Mouse (Mus musculus): ENCODE results near the gene Grsf1. TPM values are rescaled to one million over a fixed set of nuclear protein-coding genes. Genes with fewer than 3 reads are reported as not detected.
A peak's percentile ranks its signal among the peaks of the same experiment; 100 is the strongest.

Grsf1 gene
- polyA plus RNA-seq, 1 experiment from 2014 or later, result 60.4 TPM

DNA sequence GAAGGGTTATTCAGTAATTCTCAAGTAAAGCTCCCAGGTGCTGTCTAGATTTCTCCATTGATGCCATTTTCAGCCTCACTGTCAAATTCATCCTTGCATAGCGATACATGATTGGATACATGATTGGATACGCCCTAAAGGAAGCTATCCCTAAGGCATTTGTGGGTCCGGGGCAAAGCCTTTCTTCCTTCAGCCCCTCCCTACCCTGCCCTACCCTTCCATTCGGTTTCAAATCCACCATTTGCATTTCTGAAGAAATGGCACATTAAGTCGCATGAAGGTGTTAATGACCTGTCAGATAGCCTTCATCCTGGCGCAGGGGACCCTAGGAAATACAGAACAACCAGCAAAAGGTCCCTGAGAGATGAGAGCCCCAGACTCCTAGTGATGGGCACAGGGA is 9.3 kb upstream of the Grsf1 start:
- no peak for ATAC-seq (ENCODE audit: low FRiP score, low read depth)
- no peak overlapping the region for H3K4me3 ChIP-seq
- no peaks in the 10 kb centered on the region for H3K9me3 ChIP-seq
- H3K9ac ChIP-seq, result no peak overlapping the region
- no peaks in the 10 kb centered on the region for H3K27me3 ChIP-seq
- H3K4me1 ChIP-seq (replicated peaks), result no peaks in the 10 kb centered on the region
- H3K27ac ChIP-seq (replicated peaks), result no peak overlapping the region
- WGBS, result 22% methylated on average over 6 of the region's 6 CpGs
- no peaks in the 10 kb centered on the region for H3K36me3 ChIP-seq
- no peak overlapping the region for H3K4me2 ChIP-seq

DNA sequence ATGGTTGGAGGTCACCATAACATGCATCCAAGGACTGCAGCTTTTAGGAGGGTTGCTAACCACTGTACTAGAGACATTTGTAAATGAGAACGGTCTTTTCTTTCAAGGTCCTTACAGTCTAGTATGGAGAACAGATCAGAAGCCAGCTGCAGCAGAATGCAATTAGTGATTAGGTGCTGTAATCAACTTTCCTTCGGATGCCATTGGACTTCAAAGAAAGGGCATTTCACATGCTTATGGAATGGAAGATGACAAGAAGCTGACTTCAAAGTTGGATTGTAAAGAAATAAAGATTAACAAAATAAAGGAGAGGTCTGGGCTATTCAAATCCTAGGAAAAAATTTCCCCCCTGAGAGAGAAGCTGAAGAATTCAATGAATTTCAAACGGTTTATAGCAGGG is 8.3 kb upstream of the Grsf1 start:
- no peak for ATAC-seq (ENCODE audit: low FRiP score, low read depth)
- Histone ChIP-seq H3K36me3 (no peaks in the 10 kb centered on the region), H3K4me1 (replicated peaks) (no peaks in the 10 kb centered on the region), H3K27me3 (no peaks in the 10 kb centered on the region), H3K27ac (replicated peaks) (no peak overlapping the region), H3K4me3 (no peak overlapping the region), H3K9ac (no peak overlapping the region), H3K4me2 (no peak overlapping the region), H3K9me3 (no peaks in the 10 kb centered on the region)
- 38% methylated on average over 3 of the region's 3 CpGs for WGBS

DNA sequence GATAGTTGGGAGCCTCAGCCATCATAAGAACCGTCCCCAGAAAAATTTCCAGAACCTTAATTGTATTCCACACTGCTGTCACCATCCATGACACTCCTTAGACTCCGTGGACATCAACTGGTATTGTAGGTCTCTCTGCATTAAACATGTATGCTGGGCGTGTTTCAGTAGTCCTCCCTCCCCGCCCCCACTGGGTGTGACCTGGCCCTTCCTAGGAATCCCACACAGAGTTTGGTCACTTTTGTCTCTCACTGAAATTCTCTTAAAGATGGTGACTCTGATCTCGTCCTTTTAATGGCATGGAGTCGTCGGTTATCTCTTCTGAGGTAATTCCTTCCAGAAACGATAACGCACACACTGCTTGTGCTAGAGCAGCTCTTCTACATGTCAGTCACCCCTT is 7.7 kb upstream of the Grsf1 start:
- H3K27me3 ChIP-seq, result no peaks in the 10 kb centered on the region

DNA sequence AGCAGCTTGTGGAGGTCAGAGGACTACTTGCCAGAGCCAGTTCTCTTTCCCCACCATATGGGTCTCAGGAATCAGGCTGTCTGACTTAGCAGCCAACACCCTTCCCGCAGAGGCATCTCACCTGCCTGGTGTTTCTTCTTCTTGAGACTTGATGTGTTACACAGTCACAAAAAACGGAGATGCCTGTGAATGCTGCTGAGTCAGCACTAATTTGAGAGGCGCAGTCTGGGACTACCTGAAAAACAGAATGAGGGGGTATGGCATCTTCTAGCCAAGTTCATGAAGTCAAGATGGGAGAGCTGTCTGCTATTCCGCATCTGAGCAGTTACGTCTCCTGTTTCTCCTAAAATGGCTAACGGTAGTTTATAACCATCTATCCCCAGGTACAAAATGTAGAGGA is 4.6 kb upstream of the Grsf1 start:
- Histone ChIP-seq H3K27ac (replicated peaks) (no peak overlapping the region), H3K9me3 (no peaks in the 10 kb centered on the region), H3K4me3 (no peak overlapping the region), H3K27me3 (no peaks in the 10 kb centered on the region), H3K36me3 (no peaks in the 10 kb centered on the region), H3K4me1 (replicated peaks) (peaks cover 6% of the 10 kb centered on the region; the same call in 1 of the 2 replicates), H3K4me2 (no peak overlapping the region), H3K9ac (no peak overlapping the region)
- 89% methylated on average over 6 of the region's 6 CpGs for WGBS
- no peak for ATAC-seq (ENCODE audit: low FRiP score, low read depth)

More for the DNA sequence above, 7.7 kb upstream of the Grsf1 start:
- Histone ChIP-seq H3K27ac (replicated peaks) (no peak overlapping the region), H3K36me3 (no peaks in the 10 kb centered on the region), H3K4me2 (no peak overlapping the region), H3K9me3 (no peaks in the 10 kb centered on the region), H3K9ac (no peak overlapping the region), H3K4me3 (no peak overlapping the region), H3K4me1 (replicated peaks) (no peaks in the 10 kb centered on the region)
- no peak for ATAC-seq (ENCODE audit: low FRiP score, low read depth)
- 91% methylated on average over 9 of the region's 9 CpGs for WGBS

DNA sequence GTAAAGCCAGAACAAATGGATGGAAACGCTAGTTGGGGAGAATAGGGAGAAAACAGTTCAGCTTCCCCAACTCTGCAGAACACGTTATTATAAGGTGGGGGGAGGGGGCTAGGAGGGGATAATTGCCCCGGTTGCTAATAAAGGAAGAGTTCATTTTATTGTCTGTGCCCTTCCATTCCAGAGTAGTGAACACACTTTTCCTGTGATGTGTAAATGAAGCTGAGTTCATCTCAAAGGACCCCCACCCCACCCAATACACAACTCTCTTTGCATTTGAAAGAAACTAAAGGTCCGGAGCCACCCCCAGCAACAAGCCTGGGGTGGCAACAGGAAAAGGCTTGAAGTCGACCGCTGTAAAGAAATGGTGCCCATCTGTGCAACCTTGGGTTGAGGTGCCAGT is 3.4 kb upstream of the Grsf1 start:
- no peak for ATAC-seq (ENCODE audit: low FRiP score, low read depth)
- Histone ChIP-seq H3K9ac (no peak overlapping the region), H3K27ac (replicated peaks) (no peak overlapping the region), H3K36me3 (no peaks in the 10 kb centered on the region), H3K27me3 (no peaks in the 10 kb centered on the region), H3K4me1 (replicated peaks) (peaks cover 10% of the 10 kb centered on the region), H3K9me3 (no peaks in the 10 kb centered on the region), H3K4me3 (no peak overlapping the region), H3K4me2 (no peak overlapping the region)
- 5% methylated on average over 6 of the region's 6 CpGs for WGBS

DNA sequence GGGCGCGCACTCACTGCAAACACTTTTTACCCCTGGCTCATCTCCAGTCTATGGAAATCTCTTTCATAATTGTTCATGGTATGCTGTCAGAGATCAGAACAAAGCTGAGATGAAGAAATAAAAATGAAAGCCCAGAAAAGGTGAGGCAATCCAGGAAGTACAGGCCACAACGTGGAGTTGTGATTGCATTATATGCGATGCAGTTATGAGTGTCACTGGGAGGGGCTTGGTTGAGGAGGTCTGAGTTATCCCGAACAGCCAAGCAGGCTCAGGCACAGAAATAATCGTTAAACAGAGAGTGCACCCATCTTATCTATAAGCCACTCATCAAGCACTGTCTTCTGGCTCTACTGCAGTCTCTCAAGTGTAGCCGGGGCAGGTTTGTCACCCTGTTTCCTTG is 3.0 kb upstream of the Grsf1 start:
- Histone ChIP-seq H3K27ac (replicated peaks) (no peak overlapping the region), H3K36me3 (no peaks in the 10 kb centered on the region), H3K27me3 (no peaks in the 10 kb centered on the region), H3K4me3 (no peak overlapping the region), H3K9ac (no peak overlapping the region), H3K4me2 (no peak overlapping the region), H3K9me3 (no peaks in the 10 kb centered on the region), H3K4me1 (replicated peaks) (peaks cover 14% of the 10 kb centered on the region)
- ATAC-seq (ENCODE audit: low FRiP score, low read depth), result no peak
- WGBS, result 54% methylated on average over 7 of the region's 7 CpGs

DNA sequence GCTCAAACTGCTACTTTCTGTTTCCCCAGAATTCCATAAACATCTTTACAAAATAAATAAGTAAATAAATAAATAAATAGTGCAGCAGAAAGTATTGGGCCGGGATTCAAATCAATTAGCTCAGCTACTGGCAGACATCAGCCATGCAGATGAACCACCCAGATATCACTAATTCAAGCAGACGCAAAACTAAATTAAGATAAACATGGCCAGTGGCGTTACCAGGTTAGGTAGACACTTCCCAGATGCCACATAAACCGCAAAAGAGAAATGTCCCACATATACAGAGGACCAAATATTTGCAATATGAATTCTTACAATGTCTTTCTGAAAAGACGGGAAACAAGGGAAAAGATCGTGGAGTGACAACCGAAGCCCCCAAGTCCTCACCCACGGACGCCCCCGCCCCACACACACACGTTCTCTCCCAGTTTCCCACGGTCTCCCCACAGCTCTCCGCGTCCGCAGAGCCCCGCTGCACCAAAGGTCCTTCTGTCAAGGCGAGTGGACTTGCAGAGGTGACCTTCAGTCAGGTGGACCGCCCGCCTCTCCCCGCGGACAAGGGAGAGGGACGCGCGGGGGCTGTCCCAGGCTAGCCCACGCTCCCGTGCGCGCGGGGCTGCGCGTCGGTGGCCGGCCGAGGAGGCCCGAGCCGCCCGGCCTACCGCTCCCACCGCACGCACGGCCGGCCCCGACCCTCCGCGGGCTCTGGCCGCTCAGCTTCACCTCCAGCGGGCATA is 1.1 kb downstream of the Grsf1 start:
- Histone ChIP-seq H3K27me3 (no peaks in the 10 kb centered on the region), H3K9me3 (no peaks in the 10 kb centered on the region), H3K4me3 (peak overlapping the region; percentile 83), H3K4me1 (replicated peaks) (peaks cover 24% of the 10 kb centered on the region), H3K9ac (peak overlapping the region; percentile 99), H3K4me2 (peak overlapping the region; percentile 81), H3K36me3 (peaks cover 22% of the 10 kb centered on the region), H3K27ac (replicated peaks) (peak overlapping the region; percentile 98)
- ATAC-seq (ENCODE audit: low FRiP score, low read depth), result peak; percentile 66; the same call in 1 of the 2 replicates
- under 1% methylated on average over 47 of the region's 47 CpGs for WGBS

DNA sequence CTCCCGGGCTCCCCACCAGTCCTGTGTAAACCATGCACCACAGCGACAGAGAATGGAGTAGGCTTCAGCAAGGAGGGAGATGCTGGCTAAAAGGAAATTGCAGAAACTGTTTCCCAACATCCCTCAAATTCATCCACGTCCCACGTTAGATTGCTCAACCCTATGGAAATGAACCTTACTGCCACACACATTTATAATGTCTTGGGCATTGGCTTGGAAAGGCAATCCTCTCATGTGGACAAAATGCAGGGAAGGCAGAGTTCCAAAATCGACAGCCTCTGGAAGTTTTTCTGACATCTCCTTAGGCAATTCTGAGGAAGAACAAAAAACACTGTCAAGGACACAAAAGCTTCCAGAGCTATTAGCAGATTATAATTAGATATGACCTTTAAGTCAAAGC is 12.1 kb downstream of the Grsf1 start:
- Histone ChIP-seq H3K9me3 (no peaks in the 10 kb centered on the region), H3K36me3 (peaks cover 77% of the 10 kb centered on the region), H3K27ac (replicated peaks) (no peak overlapping the region), H3K9ac (no peak overlapping the region), H3K4me1 (replicated peaks) (no peaks in the 10 kb centered on the region), H3K27me3 (no peaks in the 10 kb centered on the region), H3K4me2 (no peak overlapping the region), H3K4me3 (no peak overlapping the region)
- WGBS, result 84% methylated on average over 5 of the region's 5 CpGs
- no peak for ATAC-seq (ENCODE audit: low FRiP score, low read depth)

DNA sequence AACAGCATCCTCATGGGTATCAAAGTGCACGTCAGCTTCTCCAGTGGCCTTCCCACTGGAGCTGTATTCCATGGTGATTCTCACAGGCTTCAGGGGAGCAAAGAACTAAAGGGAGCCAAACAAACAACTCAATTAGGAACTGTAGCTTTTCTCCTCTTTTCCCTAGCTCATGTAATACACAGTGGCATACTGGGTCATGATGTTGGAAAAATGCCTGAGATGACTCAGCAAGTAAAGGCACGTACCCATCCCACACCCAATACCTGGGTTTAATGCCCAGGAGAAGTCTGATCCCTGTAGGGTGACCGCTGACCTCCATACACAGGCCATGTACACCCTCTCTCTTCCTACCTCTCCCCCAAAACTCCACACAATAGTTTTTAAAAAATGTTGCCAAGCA is 12.8 kb downstream of the Grsf1 start:
- no peak overlapping the region for H3K4me2 ChIP-seq
- no peak overlapping the region for H3K9ac ChIP-seq
- no peak overlapping the region for H3K27ac ChIP-seq (replicated peaks)
- no peak overlapping the region for H3K4me3 ChIP-seq
- H3K9me3 ChIP-seq, result no peaks in the 10 kb centered on the region
- no peak for ATAC-seq (ENCODE audit: low FRiP score, low read depth)
- peaks cover 81% of the 10 kb centered on the region for H3K36me3 ChIP-seq
- 95% methylated on average over 3 of the region's 3 CpGs for WGBS
- H3K4me1 ChIP-seq (replicated peaks), result no peaks in the 10 kb centered on the region
- H3K27me3 ChIP-seq, result no peaks in the 10 kb centered on the region

DNA sequence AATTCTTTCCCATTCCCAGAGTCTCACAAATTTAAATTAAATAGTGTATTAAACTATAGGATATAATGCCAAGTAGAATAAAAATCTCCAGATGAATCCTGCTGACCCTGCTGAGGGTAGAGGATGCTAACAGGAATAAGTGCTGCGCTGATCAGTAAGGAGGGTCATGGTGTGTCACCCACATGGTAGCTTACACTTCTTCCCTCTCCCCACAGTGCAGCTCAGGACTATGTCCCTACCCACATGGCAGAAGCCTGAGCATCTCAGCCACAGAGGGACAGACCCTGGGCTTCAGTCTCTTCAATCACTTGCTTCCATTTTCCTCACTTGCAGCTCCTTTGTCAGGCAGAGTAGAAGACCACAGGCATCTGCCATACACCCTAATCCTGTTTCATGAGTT is 18.1 kb downstream of the Grsf1 start:
- Histone ChIP-seq H3K4me1 (replicated peaks) (no peaks in the 10 kb centered on the region), H3K9me3 (no peaks in the 10 kb centered on the region), H3K4me2 (no peak overlapping the region), H3K9ac (no peak overlapping the region), H3K27me3 (no peaks in the 10 kb centered on the region), H3K27ac (replicated peaks) (no peak overlapping the region), H3K36me3 (peaks cover 40% of the 10 kb centered on the region), H3K4me3 (no peak overlapping the region)
- 97% methylated on average over 1 of the region's 1 CpGs for WGBS
- no peak for ATAC-seq (ENCODE audit: low FRiP score, low read depth)

DNA sequence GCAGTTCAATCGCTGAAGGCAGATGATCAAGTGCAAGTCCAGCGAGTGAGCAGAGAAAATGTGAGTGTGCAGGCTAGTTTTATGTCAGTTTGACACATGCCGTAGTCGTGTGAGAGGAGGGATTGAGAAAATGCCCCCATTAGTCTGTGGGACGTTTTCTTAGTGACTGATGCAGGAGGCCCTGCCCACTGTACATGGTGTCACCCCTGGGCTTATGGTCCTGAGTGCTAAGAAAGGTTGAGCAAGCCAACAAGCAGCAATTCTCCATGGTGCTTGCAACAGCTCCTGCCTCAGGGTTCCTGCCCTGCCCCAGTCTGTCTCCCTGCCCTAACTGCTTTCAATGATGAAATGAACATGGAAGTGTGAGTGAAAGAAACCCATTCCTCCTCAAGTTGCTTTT is 23.4 kb downstream of the Grsf1 start:
- Histone ChIP-seq H3K4me2 (no peak overlapping the region), H3K27me3 (no peaks in the 10 kb centered on the region), H3K9me3 (no peaks in the 10 kb centered on the region), H3K9ac (no peak overlapping the region), H3K27ac (replicated peaks) (no peak overlapping the region), H3K4me1 (replicated peaks) (no peaks in the 10 kb centered on the region), H3K36me3 (peaks cover 47% of the 10 kb centered on the region), H3K4me3 (no peak overlapping the region)
- ATAC-seq (ENCODE audit: low FRiP score, low read depth), result no peak
- 86% methylated on average over 5 of the region's 5 CpGs for WGBS

DNA sequence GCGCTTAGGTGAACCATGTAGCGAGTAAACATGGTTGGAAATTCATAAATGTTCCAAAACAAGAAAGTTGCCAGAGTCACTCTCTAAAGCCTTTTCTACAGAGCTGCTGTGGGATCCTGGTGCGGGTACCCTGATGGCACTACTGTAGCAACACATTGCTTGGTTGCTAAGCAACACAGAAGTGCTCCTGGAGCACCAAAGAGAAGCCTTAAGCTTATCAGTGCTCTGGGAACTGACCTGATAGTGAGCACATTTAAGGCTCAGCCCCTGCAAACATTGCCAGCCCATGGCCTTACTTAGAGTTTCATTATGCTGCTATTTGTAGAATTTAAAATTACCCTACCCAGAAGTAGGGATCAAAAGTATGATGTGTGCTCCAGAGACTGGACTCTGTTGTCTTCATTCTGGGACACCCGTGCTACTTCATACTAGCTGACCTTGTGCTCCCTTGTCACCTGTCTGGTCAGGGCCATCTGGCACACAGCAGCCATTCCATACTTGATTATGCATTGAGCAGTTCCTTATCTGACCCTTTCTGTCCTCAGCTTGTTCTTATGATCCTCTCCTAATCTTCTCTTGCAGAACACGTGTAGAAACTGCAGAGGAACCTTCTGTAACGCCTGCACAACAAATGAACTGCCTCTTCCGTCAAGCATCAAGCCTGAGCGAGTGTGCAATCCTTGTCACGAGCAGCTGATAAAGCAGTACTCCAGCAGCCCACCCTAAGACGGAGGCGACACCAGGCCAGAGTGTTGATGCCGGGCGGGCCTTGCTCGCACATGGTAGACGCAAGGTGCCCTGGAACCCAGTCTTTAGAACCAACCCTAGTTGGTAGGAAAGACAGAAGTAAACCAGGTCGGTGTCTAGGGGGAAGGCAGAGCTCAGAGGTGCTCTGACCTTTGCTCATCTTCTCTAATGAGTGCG is 26.5 kb downstream of the Grsf1 start:
- no peak for ATAC-seq (ENCODE audit: low FRiP score, low read depth)
- no peak overlapping the region for H3K27ac ChIP-seq (replicated peaks)
- H3K36me3 ChIP-seq, result peaks cover 76% of the 10 kb centered on the region
- H3K27me3 ChIP-seq, result no peaks in the 10 kb centered on the region
- no peak overlapping the region for H3K4me2 ChIP-seq
- WGBS, result 92% methylated on average over 17 of the region's 17 CpGs
- H3K4me1 ChIP-seq (replicated peaks), result no peaks in the 10 kb centered on the region
- H3K4me3 ChIP-seq, result no peak overlapping the region
- no peaks in the 10 kb centered on the region for H3K9me3 ChIP-seq
- H3K9ac ChIP-seq, result no peak overlapping the region
